Mouse (Mus musculus) hindbrain, embryonic 10.5 days (tissue): ENCODE results near the gene Crip1. TPM values are rescaled to one million over a fixed set of nuclear protein-coding genes. Genes with fewer than 3 reads are reported as not detected.

Source experiments
- DNase-seq: peaks from one replicate; pipeline ENCODE4 v3.0.0-alpha.2; 2017; ENCODE audit warnings: low spot score
- H3K27ac ChIP-seq: fragments of 300-500 bp; sonication (generic); 2 replicates; pipeline ENCODE4 v1.5.1; 2016; ENCODE audit warnings: mild to moderate bottlenecking, moderate library complexity
- H3K27me3 ChIP-seq: fragments of 300-500 bp; sonication (generic); 2 replicates; pipeline ENCODE4 v1.6.1; 2016; ENCODE audit warnings: mild to moderate bottlenecking; ENCODE audit not compliant: poor library complexity, insufficient read depth, severe bottlenecking
- H3K36me3 ChIP-seq: fragments of 300-500 bp; sonication (generic); 2 replicates; pipeline ENCODE4 v1.6.1; 2016; ENCODE audit warnings: mild to moderate bottlenecking, moderate library complexity
- H3K4me1 ChIP-seq: fragments of 300-500 bp; sonication (generic); replicated peaks from 2 replicates; pipeline ENCODE4 v1.6.1; 2016; ENCODE audit warnings: mild to moderate bottlenecking
- H3K4me3 ChIP-seq: fragments of 300-500 bp; sonication (generic); 2 replicates; pipeline ENCODE4 v1.5.1; 2016; ENCODE audit warnings: mild to moderate bottlenecking, moderate library complexity
- H3K9me3 ChIP-seq: fragments of 300-500 bp; sonication (generic); 2 replicates; pipeline ENCODE4 v1.6.1; 2016; ENCODE audit warnings: mild to moderate bottlenecking, moderate library complexity
- WGBS: fragments of 180-500 bp; shearing (Covaris S2); methylation state at CpG from one replicate; pipeline ENCODE4 v1.1.7; 2016; 5-methylcytosine and 5-hydroxymethylcytosine counted together
- polyA plus RNA-seq: library from polyadenylated mRNA; unstranded; fragments of >200 nt; fragmentation: Nextera tagmentation; extraction: Ambion mirVana; gene quantifications from 2 replicates; pipeline ENCODE4 v1.2.1, GENCODE M21; 2016

Crip1 gene
- polyA plus RNA-seq, 1 experiment from 2014 or later, result 97.7 TPM

- DNase-seq, result no peak
- Histone ChIP-seq H3K4me1 (peaks cover 91% of the 10 kb centered on the region), H3K9me3 (no peaks in the 10 kb centered on the region), H3K36me3 (peaks cover 29% of the 10 kb centered on the region), H3K27me3 (peaks cover 72% of the 10 kb centered on the region), H3K4me3 (no peak overlapping the region), H3K27ac (no peak overlapping the region)
- WGBS, result 81% methylated on average over 20 of the region's 20 CpGs
Measured at GRCm38 (mm10) chr12:113144001-113144756, 1.9 kb upstream of the Crip1 start.

- Histone ChIP-seq H3K27me3 (peaks cover 79% of the 10 kb centered on the region), H3K4me1 (peaks cover 87% of the 10 kb centered on the region), H3K27ac (no peak overlapping the region), H3K9me3 (no peaks in the 10 kb centered on the region), H3K36me3 (peaks cover 29% of the 10 kb centered on the region), H3K4me3 (no peak overlapping the region)
- no peak for DNase-seq
- WGBS, result 94% methylated on average over 16 of the region's 16 CpGs
Measured at GRCm38 (mm10) chr12:113144886-113145285, 1.2 kb upstream of the Crip1 start.

- H3K4me1 ChIP-seq, result peaks cover 81% of the 10 kb centered on the region
- peaks cover 84% of the 10 kb centered on the region for H3K27me3 ChIP-seq
- H3K4me3 ChIP-seq, result no peak overlapping the region
- WGBS, result 91% methylated on average over 5 of the region's 5 CpGs
- no peak for DNase-seq
- H3K27ac ChIP-seq, result no peak overlapping the region
- H3K36me3 ChIP-seq, result peaks cover 29% of the 10 kb centered on the region
- no peaks in the 10 kb centered on the region for H3K9me3 ChIP-seq
Measured at GRCm38 (mm10) chr12:113145591-113145990, 525 bp upstream of the Crip1 start.

GRCm38 (mm10) chr12:113147481-113147880 lies 1.4 kb downstream of the Crip1 start:
- H3K36me3 ChIP-seq, result peaks cover 29% of the 10 kb centered on the region
- H3K27ac ChIP-seq, result no peak overlapping the region
- H3K27me3 ChIP-seq, result peaks cover 84% of the 10 kb centered on the region
- peaks cover 81% of the 10 kb centered on the region for H3K4me1 ChIP-seq
- H3K4me3 ChIP-seq, result 0 out of 2 replicates have a peak overlapping the region, but pooled peaks have one; percentile 36
- no peak for DNase-seq
- no peaks in the 10 kb centered on the region for H3K9me3 ChIP-seq
- 89% methylated on average over 8 of the region's 8 CpGs for WGBS

GRCm38 (mm10) chr12:113148381-113149035 lies 2.4 kb downstream of the Crip1 start:
- H3K4me3 ChIP-seq, result no peak overlapping the region
- peaks cover 88% of the 10 kb centered on the region for H3K27me3 ChIP-seq
- 32% methylated on average over 16 of the region's 16 CpGs for WGBS
- H3K9me3 ChIP-seq, result no peaks in the 10 kb centered on the region
- peak overlapping the region; percentile 29; the same call in 1 of the 2 replicates for H3K27ac ChIP-seq
- H3K36me3 ChIP-seq, result peaks cover 25% of the 10 kb centered on the region
- peaks cover 72% of the 10 kb centered on the region for H3K4me1 ChIP-seq
- DNase-seq, result no peak

GRCm38 (mm10) chr12:113149341-113149740 lies 3.2 kb downstream of the Crip1 start:
- H3K4me1 ChIP-seq, result peaks cover 65% of the 10 kb centered on the region
- H3K27me3 ChIP-seq, result peaks cover 88% of the 10 kb centered on the region
- H3K4me3 ChIP-seq, result no peak overlapping the region
- H3K9me3 ChIP-seq, result no peaks in the 10 kb centered on the region
- WGBS, result 65% methylated on average over 4 of the region's 4 CpGs
- peaks cover 16% of the 10 kb centered on the region for H3K36me3 ChIP-seq
- no peak for DNase-seq
- H3K27ac ChIP-seq, result no peak overlapping the region

GRCm38 (mm10) chr12:113149896-113150295 lies 3.8 kb downstream of the Crip1 start:
- Histone ChIP-seq H3K27ac (no peak overlapping the region), H3K27me3 (peaks cover 94% of the 10 kb centered on the region), H3K9me3 (no peaks in the 10 kb centered on the region), H3K4me3 (no peak overlapping the region), H3K36me3 (peaks cover 11% of the 10 kb centered on the region), H3K4me1 (peaks cover 65% of the 10 kb centered on the region)
- no peak for DNase-seq
- WGBS, result 71% methylated on average over 3 of the region's 3 CpGs

GRCm38 (mm10) chr12:113150591-113150990 lies 4.5 kb downstream of the Crip1 start:
- H3K36me3 ChIP-seq, result peaks cover 4% of the 10 kb centered on the region
- H3K9me3 ChIP-seq, result no peaks in the 10 kb centered on the region
- peaks cover 66% of the 10 kb centered on the region for H3K4me1 ChIP-seq
- H3K4me3 ChIP-seq, result no peak overlapping the region
- 85% methylated on average over 4 of the region's 4 CpGs for WGBS
- peaks cover 95% of the 10 kb centered on the region for H3K27me3 ChIP-seq
- no peak overlapping the region for H3K27ac ChIP-seq
- no peak for DNase-seq

- Histone ChIP-seq H3K27ac (peak overlapping the region; percentile 78; the same call in 1 of the 2 replicates), H3K4me3 (peak overlapping the region; percentile 60; the same call in 1 of the 2 replicates), H3K9me3 (no peaks in the 10 kb centered on the region), H3K36me3 (no peaks in the 10 kb centered on the region), H3K4me1 (peaks cover 67% of the 10 kb centered on the region), H3K27me3 (peaks cover 90% of the 10 kb centered on the region)
- DNase-seq, result no peak
- WGBS, result 78% methylated on average over 8 of the region's 8 CpGs
Measured at GRCm38 (mm10) chr12:113151046-113151445, 4.9 kb downstream of the Crip1 start.

- WGBS, result 2% methylated on average over 36 of the region's 36 CpGs
- DNase-seq, result peak; percentile 59
- Histone ChIP-seq H3K27ac (peak overlapping the region; percentile 78), H3K36me3 (no peaks in the 10 kb centered on the region), H3K27me3 (peaks cover 84% of the 10 kb centered on the region), H3K9me3 (no peaks in the 10 kb centered on the region), H3K4me3 (peak overlapping the region; percentile 60), H3K4me1 (peaks cover 63% of the 10 kb centered on the region)
Measured at GRCm38 (mm10) chr12:113151661-113152271, 5.7 kb downstream of the Crip1 start.

GRCm38 (mm10) chr12:113152272-113152661 lies 6.2 kb downstream of the Crip1 start:
- peaks cover 79% of the 10 kb centered on the region for H3K27me3 ChIP-seq
- H3K9me3 ChIP-seq, result no peaks in the 10 kb centered on the region
- WGBS, result 22% methylated on average over 19 of the region's 19 CpGs
- no peaks in the 10 kb centered on the region for H3K36me3 ChIP-seq
- H3K4me3 ChIP-seq, result peak overlapping the region; percentile 60
- H3K27ac ChIP-seq, result peak overlapping the region; percentile 78
- H3K4me1 ChIP-seq, result peaks cover 63% of the 10 kb centered on the region
- DNase-seq, result no peak

GRCm38 (mm10) chr12:113152991-113153525 lies 6.9 kb downstream of the Crip1 start:
- H3K27me3 ChIP-seq, result peaks cover 71% of the 10 kb centered on the region

More at GRCm38 (mm10) chr12:113152991-113153525, 6.9 kb downstream of the Crip1 start:
- Histone ChIP-seq H3K9me3 (no peaks in the 10 kb centered on the region), H3K4me3 (0 out of 2 replicates have a peak overlapping the region, but pooled peaks have one; percentile 60), H3K36me3 (peaks cover 4% of the 10 kb centered on the region), H3K27ac (no peak overlapping the region), H3K4me1 (peaks cover 63% of the 10 kb centered on the region)
- 79% methylated on average over 6 of the region's 6 CpGs for WGBS
- DNase-seq, result no peak
